Mouse (Mus musculus) intestine, embryonic 14.5 days (tissue): Measurements from ENCODE around the gene Nrip1. TPM values are rescaled to one million over a fixed set of nuclear protein-coding genes. Genes with fewer than 3 reads are reported as not detected.

Experiments used
- ATAC-seq: fragments of 200-750 bp; cut with Nextera tagmentation; replicated peaks from 2 replicates; pipeline ENCODE4 v1.8.0; 2017; ENCODE audit warnings: low read depth, moderate number of reproducible peaks, moderate TSS enrichment, moderate library complexity; ENCODE audit not compliant: low FRiP score, low TSS enrichment
- DNase-seq: peaks from one replicate; pipeline ENCODE4 v3.0.0-alpha.2; 2018; ENCODE audit warnings: low spot score
- H3K27ac ChIP-seq: fragments of 300-500 bp; sonication (generic); 2 replicates; pipeline ENCODE4 v1.5.1; 2014; ENCODE audit warnings: low read depth, mild to moderate bottlenecking, control low read depth
- H3K27me3 ChIP-seq: fragments of 300-500 bp; sonication (generic); replicated peaks from 2 replicates; pipeline ENCODE4 v1.6.1; 2014; ENCODE audit warnings: low read length, control low read depth; ENCODE audit not compliant: control insufficient read depth, insufficient read depth
- H3K36me3 ChIP-seq: fragments of 300-500 bp; sonication (generic); 2 replicates; pipeline ENCODE4 v1.6.1; 2014; ENCODE audit warnings: low read length, control low read depth; ENCODE audit not compliant: control insufficient read depth, insufficient read depth
- H3K4me1 ChIP-seq: fragments of 300-500 bp; sonication (generic); replicated peaks from 2 replicates; pipeline ENCODE4 v1.6.1; 2014; ENCODE audit warnings: low read length, control low read depth, mixed read lengths; ENCODE audit not compliant: control insufficient read depth, insufficient read depth
- H3K4me2 ChIP-seq: fragments of 300-500 bp; sonication (generic); 2 replicates; pipeline ENCODE4 v1.6.1; 2014; ENCODE audit warnings: low read length
- H3K4me3 ChIP-seq: fragments of 300-500 bp; sonication (generic); 2 replicates; pipeline ENCODE4 v1.5.1; 2014; ENCODE audit warnings: low read depth, low read length, control low read depth, mixed read lengths
- H3K9ac ChIP-seq: fragments of 300-500 bp; sonication (generic); 2 replicates; pipeline ENCODE4 v1.6.1; 2014; ENCODE audit warnings: mild to moderate bottlenecking, low read length
- H3K9me3 ChIP-seq: fragments of 300-500 bp; sonication (generic); 2 replicates; pipeline ENCODE4 v1.6.1; 2016; ENCODE audit warnings: low read length, control low read depth; ENCODE audit not compliant: control insufficient read depth
- WGBS: fragments of 180-500 bp; shearing (Covaris S2); extraction: QIAGEN DNeasy Blood & Tissue Kit; methylation state at CpG from one replicate; pipeline ENCODE4 v1.1.7; 2014; 5-methylcytosine and 5-hydroxymethylcytosine counted together
- polyA plus RNA-seq: library from polyadenylated mRNA; unstranded; fragments of >200 nt; fragmentation: Nextera tagmentation; extraction: Ambion mirVana; gene quantifications from 2 replicates; pipeline ENCODE4 v1.2.1, GENCODE M21; 2014

Gene Nrip1
- polyA plus RNA-seq, 1 experiment from 2014 or later, result 37.1 TPM

DNA sequence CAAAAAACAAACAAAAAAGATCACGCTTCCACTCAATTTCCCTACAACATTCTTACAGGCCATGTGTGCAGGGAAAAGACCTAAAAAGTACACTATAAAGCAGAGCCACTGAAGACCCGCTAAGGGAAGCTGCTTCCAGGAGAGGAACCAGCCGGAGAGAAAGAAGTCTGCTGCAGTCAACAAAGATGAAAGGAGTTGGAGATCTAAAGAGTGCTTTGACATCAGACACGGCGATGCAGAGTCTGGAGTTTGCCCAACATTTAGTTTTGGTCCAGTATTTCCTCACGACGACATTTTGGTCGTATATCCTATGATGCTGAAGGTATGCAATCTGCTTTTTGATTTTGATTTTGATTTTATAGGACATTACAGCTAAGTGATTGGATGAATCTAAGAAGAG, 63.3 kb downstream of the Nrip1 start:
- Histone ChIP-seq H3K36me3 (peaks cover 6% of the 10 kb centered on the region; the same call in 1 of the 2 replicates), H3K4me1 (no peaks in the 10 kb centered on the region), H3K4me2 (no peak overlapping the region), H3K9ac (no peak overlapping the region), H3K27ac (no peak overlapping the region), H3K27me3 (no peaks in the 10 kb centered on the region), H3K9me3 (no peaks in the 10 kb centered on the region), H3K4me3 (no peak overlapping the region)
- WGBS, result 76% methylated on average over 8 of the region's 8 CpGs
- ATAC-seq, result no peak
- peak; percentile 28 for DNase-seq

DNA sequence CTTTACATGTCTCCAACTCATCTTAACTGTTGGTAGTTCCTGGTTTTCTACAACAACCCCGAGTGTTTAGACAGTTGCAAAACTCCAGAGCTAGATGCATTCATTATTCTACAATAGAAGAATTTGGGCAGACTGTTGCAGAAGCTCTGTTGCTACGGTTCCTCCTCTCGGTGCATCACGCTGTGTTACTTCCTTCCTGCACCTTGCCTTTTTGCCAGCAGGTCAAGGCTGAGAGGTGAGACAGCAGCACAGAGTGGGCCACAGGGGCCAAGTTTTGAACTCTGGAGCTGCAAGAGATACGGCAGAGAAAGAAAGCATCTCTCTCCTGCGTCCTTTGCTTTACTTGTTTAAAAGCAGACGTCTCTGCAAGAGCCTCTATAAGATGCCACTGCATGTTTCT, 64.3 kb downstream of the Nrip1 start:
- Histone ChIP-seq H3K9me3 (no peaks in the 10 kb centered on the region), H3K9ac (no peak overlapping the region), H3K27ac (no peak overlapping the region), H3K4me3 (no peak overlapping the region), H3K36me3 (peaks cover 6% of the 10 kb centered on the region; the same call in 1 of the 2 replicates), H3K4me1 (no peaks in the 10 kb centered on the region), H3K4me2 (no peak overlapping the region), H3K27me3 (no peaks in the 10 kb centered on the region)
- WGBS, result 76% methylated on average over 7 of the region's 7 CpGs
- DNase-seq (peak; percentile 36), ATAC-seq (no peak)

DNA sequence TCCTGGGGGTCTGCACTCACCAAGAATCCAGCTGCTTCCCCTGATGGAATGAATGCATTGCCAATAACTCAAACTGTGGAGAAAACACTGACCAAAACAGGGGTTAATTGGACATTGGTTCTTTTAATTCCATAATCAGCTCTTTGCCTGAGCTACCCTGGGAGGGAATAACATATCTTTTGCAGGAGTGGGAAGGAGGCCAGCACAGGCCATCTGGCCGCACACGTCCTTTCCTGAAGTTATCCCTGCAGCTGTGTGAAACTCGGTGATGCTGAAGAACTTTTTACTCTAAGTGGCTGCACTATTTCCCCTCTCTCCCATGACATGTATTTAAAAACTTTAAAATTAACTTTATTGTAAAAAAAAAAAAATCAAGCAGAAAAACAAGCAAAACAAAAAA, 66.6 kb downstream of the Nrip1 start:
- Histone ChIP-seq H3K4me2 (no peak overlapping the region), H3K9me3 (no peaks in the 10 kb centered on the region), H3K36me3 (peaks cover 6% of the 10 kb centered on the region; the same call in 1 of the 2 replicates), H3K27me3 (no peaks in the 10 kb centered on the region), H3K4me3 (no peak overlapping the region), H3K27ac (no peak overlapping the region), H3K9ac (no peak overlapping the region), H3K4me1 (peaks cover under 1% of the 10 kb centered on the region; the same call in 1 of the 2 replicates)
- no peak for DNase-seq
- ATAC-seq, result no peak
- 45% methylated on average over 3 of the region's 3 CpGs for WGBS

DNA sequence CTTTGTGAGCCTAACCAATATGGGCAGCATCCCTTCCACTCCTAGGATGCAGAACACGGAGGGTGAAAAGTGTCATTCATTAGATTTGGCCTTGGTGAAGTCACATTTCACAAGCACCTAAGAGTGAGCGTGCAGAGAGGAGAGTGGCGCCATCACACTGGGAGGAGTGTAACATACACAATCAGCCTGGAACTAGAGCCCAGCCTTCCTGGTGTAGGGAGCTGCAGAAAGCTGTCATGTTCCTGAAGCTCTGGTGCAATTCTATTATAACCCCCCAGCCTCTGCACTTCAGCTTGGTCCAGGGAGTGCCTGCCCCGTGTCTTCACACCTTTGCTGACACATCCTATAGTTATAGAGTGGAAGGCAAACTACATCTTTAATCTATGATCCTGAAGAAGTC, 67.2 kb downstream of the Nrip1 start:
- no peak overlapping the region for H3K4me2 ChIP-seq
- H3K4me1 ChIP-seq, result peaks cover 7% of the 10 kb centered on the region; the same call in 1 of the 2 replicates
- no peak overlapping the region for H3K27ac ChIP-seq
- peaks cover 6% of the 10 kb centered on the region; the same call in 1 of the 2 replicates for H3K36me3 ChIP-seq
- no peaks in the 10 kb centered on the region for H3K27me3 ChIP-seq
- no peak overlapping the region for H3K9ac ChIP-seq
- no peak overlapping the region for H3K4me3 ChIP-seq
- no peaks in the 10 kb centered on the region for H3K9me3 ChIP-seq
- 88% methylated on average over 4 of the region's 4 CpGs for WGBS
- ATAC-seq, result no peak
- no peak for DNase-seq

DNA sequence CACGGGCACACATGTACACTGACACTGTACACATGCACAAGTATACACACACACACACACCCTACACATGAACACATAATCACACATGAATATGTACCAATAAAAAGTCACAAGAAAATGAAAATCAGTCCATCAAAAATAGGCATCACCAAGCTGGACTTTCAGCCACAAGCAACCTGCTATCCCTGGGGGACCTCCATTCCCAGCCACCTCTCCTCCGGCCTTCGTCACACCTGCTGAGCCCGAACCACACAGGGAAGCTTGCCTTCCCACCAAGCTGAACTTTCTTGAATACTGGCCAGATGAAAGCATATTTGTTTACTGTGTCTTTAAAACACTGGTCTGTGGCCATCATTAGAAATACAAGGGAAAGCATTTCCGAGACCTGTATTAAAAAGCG, 70.2 kb downstream of the Nrip1 start:
- ATAC-seq, result no peak
- no peaks in the 10 kb centered on the region for H3K36me3 ChIP-seq
- H3K9me3 ChIP-seq, result no peaks in the 10 kb centered on the region
- no peaks in the 10 kb centered on the region for H3K27me3 ChIP-seq
- no peak overlapping the region for H3K9ac ChIP-seq
- peaks cover 8% of the 10 kb centered on the region; the same call in 1 of the 2 replicates for H3K4me1 ChIP-seq
- H3K27ac ChIP-seq, result no peak overlapping the region
- H3K4me3 ChIP-seq, result no peak overlapping the region
- H3K4me2 ChIP-seq, result no peak overlapping the region
- DNase-seq, result no peak
- 94% methylated on average over 6 of the region's 6 CpGs for WGBS

DNA sequence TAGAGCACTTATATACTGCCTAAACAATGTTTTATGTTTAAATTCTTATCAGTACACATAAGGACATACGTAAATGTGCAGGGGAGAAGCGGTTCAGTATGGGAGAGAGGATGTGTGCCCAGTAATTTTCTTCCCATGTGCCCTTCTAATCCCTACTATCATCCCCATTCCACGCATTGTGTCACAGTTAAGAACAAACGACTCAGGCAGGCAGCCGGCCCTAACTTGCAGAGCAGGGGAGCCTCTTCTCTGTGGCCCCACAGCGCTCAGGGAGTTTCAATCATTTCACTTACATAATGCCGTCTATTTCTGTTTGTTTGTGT, 71.9 kb downstream of the Nrip1 start:
- Histone ChIP-seq H3K4me3 (no peak overlapping the region), H3K4me2 (no peak overlapping the region), H3K9me3 (no peaks in the 10 kb centered on the region), H3K9ac (no peak overlapping the region), H3K4me1 (peaks cover 8% of the 10 kb centered on the region; the same call in 1 of the 2 replicates), H3K36me3 (no peaks in the 10 kb centered on the region), H3K27ac (no peak overlapping the region), H3K27me3 (no peaks in the 10 kb centered on the region)
- no peak for DNase-seq
- WGBS, result 52% methylated on average over 7 of the region's 7 CpGs
- no peak for ATAC-seq

DNA sequence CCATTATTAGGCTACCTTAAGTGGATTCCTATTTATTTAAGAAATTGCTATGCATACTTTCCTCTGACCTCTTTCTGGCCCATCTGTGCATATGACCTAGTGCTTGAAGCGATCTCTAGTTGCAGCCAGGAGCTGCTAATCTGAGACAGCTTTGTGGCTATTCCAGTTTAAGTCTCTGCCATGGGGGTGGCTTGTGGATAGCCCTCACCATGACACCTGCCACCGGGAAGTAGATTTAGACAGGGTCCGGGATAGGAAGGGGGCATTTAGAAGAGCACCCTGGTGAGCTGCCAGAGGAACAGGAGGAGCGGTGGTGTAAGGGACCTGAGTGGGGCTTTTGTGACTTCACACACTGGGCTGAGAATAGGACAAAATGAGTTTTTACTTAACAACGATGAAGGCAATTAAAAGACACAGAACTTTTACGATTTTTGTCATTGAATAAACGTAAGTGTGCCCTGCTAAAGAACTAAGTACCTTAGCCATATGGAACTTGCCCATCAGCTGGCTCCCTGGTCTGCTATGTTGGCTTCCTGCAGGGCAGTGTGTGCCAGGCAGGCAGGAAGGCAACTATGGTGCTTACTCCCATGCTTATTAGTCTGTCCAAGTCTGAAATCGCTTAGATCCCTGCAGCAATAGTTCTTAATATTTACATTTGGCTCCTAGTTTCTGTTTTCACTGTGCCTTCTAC, 72.4 kb downstream of the Nrip1 start:
- 73% methylated on average over 8 of the region's 8 CpGs for WGBS
- no peak overlapping the region for H3K4me3 ChIP-seq
- no peaks in the 10 kb centered on the region for H3K27me3 ChIP-seq
- H3K4me1 ChIP-seq, result peaks cover 8% of the 10 kb centered on the region; the same call in 1 of the 2 replicates
- no peak overlapping the region for H3K9ac ChIP-seq
- no peaks in the 10 kb centered on the region for H3K36me3 ChIP-seq
- ATAC-seq (no peak), DNase-seq (no peak)
- H3K9me3 ChIP-seq, result no peaks in the 10 kb centered on the region
- H3K27ac ChIP-seq, result no peak overlapping the region
- no peak overlapping the region for H3K4me2 ChIP-seq

DNA sequence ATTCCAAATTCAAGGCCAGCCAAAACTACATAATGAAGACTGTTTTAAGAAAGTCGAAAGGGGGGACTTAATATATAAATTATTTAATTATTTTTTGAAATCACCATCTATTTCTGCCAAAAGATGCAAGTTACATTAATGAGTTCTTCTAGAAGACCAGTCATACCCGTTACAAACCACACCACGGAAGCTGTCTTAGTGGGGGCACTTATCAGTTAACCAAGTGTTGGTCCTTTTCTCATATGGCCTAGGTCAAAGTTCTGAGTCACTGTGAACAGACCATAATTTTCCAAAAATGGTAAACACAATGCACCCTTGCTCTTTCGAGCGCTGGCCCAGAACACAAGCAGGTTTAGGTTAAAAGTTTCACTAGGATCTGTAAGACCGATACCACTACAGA, 73.2 kb downstream of the Nrip1 start:
- Histone ChIP-seq H3K36me3 (no peaks in the 10 kb centered on the region), H3K4me1 (peaks cover 8% of the 10 kb centered on the region; the same call in 1 of the 2 replicates), H3K4me2 (no peak overlapping the region), H3K27me3 (no peaks in the 10 kb centered on the region), H3K9me3 (no peaks in the 10 kb centered on the region), H3K4me3 (no peak overlapping the region), H3K9ac (no peak overlapping the region), H3K27ac (no peak overlapping the region)
- ATAC-seq (no peak), DNase-seq (no peak)
- WGBS, result 91% methylated on average over 6 of the region's 6 CpGs

DNA sequence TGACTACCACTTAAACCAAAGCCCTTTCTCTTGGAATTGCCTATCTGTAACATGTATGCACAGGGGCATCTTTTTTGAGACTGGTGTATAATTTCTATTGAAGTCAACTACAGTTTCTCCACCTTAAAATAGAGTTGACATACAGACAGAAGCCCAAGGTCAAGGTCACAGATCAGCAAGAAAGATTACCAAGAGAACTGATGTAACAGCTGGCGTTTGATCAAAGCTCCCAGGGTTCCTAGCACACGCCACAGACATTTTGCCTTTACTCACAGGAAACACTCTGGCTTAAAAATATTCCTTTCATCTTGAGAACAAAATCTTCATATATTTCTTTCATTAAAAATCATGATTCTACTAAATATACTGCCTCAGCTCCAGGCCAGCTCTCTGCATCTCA, 74.1 kb downstream of the Nrip1 start:
- Histone ChIP-seq H3K9ac (no peak overlapping the region), H3K4me3 (no peak overlapping the region), H3K9me3 (no peaks in the 10 kb centered on the region), H3K27me3 (no peaks in the 10 kb centered on the region), H3K36me3 (peaks cover 5% of the 10 kb centered on the region), H3K4me2 (no peak overlapping the region), H3K27ac (no peak overlapping the region), H3K4me1 (peaks cover 8% of the 10 kb centered on the region; the same call in 1 of the 2 replicates)
- DNase-seq (no peak), ATAC-seq (no peak)
- 51% methylated on average over 2 of the region's 2 CpGs for WGBS
